Mouse (Mus musculus) heart, postnatal 25 days (tissue): ENCODE measurements around the gene Senp7. TPM values are rescaled to one million over a fixed set of nuclear protein-coding genes. Genes with fewer than 3 reads are reported as not detected.
"Not testable (repeated sequence)": the region's sequence is repeated elsewhere in the genome, so short reads cannot be mapped to it uniquely, and the experiment has no call there.

Experiments used
- DNase-seq: peaks from one replicate; pipeline ENCODE4 v3.0.0; 2022; ENCODE audit warnings: low spot score
- intact Hi-C: fragments of 180-260 bp; cut with DNase I; formaldehyde crosslinking; loops from one replicate; pipeline ENCODE4 v1.15.1; 2025
- total RNA-seq, 2 experiments: library from RNA; stranded (reverse); gene quantifications; 2 replicates each; pipeline ENCODE4 v1.2.3; 2021

The Senp7 gene
- 10 to 100 TPM; 15.8 to 18.0 TPM for total RNA-seq

DNA sequence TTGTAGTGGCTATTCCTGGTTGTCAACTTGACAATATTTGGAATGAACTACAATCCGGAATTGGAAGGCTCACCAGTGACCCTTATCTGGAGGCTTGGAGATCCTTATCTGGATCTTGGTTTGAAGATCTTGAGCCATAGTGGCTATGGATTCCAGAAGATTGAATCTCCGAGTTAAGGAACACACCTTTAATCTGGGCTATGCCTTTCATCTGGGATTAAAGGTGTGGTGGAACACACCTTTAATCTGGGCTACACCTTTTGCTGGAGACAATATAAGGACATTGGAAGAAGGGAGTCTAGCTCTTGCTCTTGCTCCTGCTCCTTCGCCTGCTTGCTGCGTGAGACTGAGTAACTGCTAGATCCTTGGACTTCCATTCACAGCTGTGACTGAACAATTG lies at the start of gene Senp7:
Senp7 (plus strand) TSS at position 301 of the 400 bp plus-strand sequence.
- DNase-seq, intact Hi-C loops: not testable (repeated sequence)

DNA sequence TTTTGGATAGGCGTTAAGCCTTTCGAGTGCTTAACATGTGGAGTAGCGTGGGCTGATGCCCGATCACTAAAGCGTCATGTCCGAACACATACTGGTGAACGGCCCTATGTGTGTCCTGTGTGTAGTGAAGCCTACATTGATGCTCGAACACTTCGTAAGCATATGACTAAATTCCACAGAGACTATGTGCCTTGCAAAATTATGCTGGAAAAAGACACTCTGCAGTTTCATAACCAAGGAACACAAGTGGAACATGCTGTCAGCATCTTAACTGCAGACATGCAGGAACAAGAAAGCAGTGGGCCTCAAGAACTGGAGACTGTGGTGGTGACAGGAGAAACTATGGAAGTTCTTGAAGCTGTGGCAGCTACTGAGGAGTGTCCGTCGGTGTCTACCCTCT lies 41.3 kb upstream of the Senp7 start:
- intact Hi-C loops: no loop called here
- DNase-seq: no peak

DNA sequence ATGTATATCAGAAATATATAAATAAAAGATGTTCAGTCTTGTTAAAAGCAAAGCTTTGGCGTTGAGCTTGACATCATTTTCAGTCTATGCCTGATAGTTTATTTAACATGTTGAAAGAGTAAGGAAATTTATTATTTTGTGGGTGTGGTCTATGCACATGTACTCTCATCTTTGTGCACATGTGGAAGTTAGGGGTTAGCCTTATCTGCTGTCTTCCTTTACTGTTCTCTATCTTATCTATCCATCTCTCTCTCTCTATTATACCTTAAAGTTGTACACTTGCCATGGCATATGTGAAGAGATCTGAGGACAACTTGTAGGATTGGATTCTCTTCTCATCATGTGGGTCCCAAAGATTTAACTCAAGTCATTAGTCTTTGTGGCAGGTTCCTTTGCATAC lies 39.3 kb upstream of the Senp7 start:
- intact Hi-C loops: no loop called here
- no peak for DNase-seq

DNA sequence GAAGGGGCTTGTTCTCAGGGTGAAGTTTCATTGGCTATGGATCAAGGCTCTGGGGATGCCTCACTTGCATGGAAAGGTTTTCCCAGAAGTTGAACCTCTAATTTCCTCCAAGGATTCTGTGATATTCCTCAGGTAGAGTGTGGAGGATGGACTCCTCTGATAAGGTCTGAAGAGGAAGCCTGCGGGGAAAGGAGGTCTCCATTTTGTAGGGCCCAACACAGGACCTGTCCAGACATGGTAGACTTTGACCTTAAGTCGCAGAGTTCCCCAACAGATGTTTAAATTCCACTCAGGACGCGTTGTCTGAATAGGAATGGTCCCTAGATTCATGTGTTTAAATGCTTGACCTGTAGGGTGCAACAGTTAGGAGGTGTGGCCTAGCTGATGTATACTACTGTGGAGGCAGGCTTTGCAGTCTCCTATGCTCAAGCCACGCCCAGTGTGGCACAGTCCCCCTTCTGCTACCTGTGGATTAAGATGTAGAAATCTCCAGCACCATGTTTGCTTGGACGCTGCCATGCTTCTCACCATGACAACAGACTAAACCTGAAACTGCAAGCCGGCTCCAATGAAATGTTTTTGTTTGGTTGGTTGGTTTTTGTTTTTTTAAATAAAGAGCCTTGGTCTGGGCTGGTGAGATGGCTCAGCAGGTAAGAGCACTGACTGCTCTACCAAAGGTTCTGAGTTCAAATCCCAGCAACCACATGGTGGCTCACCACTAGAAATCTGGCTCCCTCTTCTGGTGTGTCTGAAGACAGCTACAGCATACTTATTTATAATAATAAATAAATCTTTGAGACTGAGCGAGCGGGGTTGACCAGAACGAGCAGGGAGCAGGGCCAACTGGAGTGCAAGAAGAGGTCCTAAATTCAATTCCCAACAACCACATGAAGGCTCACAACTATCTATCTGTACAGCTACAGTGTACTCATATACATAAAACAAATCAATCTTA lies 35.1 kb upstream of the Senp7 start:
- intact Hi-C loops: no loop called here
- DNase-seq: no peak

DNA sequence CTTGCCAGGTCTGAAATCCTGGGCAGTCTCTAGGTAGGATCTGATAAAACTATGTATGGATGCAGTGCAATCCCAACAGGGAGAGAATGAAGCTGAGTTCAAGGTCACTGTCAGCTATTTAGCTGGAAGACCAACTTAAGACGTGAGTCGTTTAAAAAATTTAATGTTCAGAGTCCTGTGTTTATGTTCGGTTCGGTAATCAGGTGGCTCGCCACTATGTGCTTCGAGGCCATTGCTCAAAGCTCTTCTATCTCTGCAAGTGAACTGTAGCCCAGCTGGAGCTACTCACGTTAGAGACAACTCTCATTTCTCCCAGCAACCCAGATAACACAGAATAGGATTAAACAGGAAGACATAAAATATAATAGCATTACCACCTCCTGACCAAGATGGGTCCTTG lies 34.1 kb upstream of the Senp7 start:
- intact Hi-C loops: no loop called here
- no peak for DNase-seq

DNA sequence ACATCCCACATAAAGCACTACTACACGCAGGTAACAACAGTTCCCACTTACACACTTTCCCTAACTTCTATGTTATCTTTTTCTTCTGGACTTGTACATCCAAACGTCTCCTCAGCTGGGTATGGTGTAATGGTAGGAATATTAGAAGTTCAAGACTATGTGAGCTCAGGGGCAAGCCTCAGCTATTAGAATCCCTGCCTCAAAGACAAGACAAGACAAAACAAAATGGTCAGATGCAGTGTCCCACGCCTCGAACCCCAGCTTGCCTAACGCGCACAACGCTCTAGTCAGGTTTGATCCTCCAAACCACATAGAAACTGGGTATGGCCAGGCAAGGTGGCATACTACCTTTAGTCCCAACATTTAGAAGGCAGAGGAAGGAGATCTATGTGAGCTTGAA lies 28.5 kb upstream of the Senp7 start:
- intact Hi-C loops: no loop called here
- DNase-seq: no peak

DNA sequence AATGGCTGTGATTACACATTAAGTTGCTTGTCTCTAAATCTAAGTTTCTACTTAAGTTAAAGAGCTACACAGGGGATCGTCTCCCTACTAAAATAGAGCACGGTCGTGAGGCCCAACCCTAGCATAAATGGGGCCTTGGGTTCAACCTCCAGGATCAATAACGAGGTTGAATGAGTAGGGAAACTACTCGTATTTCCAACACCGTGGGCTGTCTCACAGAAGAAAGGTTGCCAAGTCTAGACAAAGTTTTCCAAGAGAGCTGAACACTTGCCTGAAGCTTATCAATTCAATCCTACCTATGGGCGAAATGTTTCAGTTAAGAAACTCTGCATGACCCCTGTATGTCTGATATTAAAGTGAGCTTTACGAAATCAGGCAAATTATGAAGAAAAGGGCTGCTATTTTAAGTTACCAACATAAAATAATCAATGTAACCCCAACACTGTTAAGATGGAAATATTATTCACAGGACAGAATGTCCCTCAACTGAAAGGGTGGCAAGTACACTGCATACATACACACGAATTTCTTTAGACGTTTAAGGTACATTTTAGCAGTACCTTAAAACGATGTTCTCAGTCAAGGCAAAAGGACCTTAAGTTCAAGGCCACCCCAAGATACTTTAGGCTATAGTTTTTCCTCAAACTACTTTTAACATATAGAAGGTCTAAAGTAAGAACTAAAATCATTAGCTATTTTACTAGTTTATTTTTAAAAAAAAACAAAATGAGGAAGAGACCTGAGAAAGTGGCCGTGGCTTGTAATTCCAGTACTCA lies 20.1 kb upstream of the Senp7 start:
- no peak for DNase-seq
- intact Hi-C loops: loop anchor here (2.0 kb wide), 2 partner anchors 53 to 61 kb away; partner anchors contain the start of gene Rpl24

DNA sequence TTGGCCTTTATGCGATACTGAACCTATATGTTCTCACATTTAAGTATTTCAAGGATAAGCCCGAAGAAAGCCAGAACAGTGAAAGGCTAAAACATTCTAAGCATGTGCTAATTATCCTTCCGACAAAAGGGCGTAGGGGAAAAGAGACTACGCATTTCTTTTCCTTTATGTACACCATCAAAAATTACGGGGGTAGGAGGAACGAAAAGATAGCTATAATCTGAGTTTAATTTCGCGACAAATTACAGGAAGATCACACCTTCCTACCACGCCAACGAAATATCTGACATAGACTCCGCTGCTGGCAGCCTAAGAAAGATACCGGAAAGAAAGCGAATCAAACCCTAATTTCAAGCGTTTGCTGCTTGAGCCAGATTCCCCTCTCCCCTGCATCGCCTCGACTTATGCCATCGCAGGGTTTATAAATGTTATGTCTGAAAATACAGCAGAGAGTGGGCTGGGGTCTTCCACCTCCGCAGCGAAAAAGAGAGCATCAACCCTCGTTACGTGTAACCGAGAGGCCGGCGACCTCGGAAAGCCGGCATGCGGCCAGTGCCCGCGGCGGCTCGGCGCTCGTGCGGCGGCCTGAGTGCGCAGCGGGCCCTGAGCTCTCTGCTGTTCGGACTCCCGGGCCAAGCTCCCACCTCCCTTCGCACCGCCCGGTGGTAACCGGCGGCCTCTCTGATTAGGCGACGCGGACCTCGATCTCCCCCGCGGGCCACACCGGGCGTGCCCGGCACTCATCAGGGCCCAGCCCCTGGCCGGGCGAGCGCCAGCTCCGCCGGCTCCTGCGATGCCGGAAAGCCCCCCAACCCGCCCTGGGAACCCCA lies 19.2 kb upstream of the Senp7 start:
- intact Hi-C loops: loop anchor here (2.0 kb wide), 2 partner anchors 54 to 62 kb away; partner anchors contain the start of gene Rpl24
- no peak for DNase-seq

DNA sequence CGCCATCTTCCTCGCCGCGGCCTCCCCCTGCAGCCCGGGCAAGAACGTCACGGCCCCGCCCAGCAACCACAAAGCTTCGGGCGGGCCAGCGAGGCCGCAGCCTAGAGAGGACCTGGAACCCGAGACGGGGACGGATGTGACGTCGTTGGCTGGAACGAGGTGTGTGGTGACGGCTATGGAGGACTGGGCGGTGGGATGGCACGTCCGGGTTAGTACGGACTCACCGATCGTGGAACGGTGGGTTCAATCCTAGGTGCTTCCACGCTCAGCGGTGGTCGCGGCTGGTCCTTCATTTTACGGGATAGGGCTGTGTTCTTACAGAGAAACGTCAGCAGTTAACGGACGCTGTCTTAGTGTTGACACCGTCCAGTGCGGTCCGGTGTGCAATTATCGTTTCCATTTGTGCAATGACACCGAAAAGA lies 18.5 kb upstream of the Senp7 start, which contains the start of gene Pcnp:
Pcnp (minus strand) TSS at position 79 of the 422 bp plus-strand sequence.
- peak; percentile 95 for DNase-seq
- intact Hi-C loops: loop anchor here (2.0 to 5.0 kb wide), 3 partner anchors 43 to 63 kb away; partner anchors contain the start of gene Rpl24

DNA sequence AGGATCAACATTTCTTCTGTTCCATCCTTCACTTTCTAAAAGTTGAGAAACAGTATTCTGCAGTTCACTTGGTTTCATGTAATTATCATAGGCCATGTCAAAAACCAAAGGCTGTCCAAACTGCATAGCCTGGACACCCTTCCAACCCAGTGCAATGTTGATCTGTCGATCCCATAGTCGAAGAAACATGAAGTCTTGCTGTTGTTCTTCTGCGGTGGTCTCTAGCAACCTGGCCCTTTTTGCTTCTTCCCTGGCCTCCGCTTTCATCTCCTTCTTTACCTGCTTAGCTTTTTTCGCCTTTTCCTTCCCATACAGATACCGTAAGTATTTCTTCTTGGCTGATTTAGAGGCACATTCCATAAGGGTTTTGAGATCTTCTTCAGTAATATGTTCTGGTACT lies 13.6 kb upstream of the Senp7 start:
- intact Hi-C loops: loop anchor here (5.0 kb wide), 1 partner anchor 38 kb away; no protein-coding TSS in a partner anchor

DNA sequence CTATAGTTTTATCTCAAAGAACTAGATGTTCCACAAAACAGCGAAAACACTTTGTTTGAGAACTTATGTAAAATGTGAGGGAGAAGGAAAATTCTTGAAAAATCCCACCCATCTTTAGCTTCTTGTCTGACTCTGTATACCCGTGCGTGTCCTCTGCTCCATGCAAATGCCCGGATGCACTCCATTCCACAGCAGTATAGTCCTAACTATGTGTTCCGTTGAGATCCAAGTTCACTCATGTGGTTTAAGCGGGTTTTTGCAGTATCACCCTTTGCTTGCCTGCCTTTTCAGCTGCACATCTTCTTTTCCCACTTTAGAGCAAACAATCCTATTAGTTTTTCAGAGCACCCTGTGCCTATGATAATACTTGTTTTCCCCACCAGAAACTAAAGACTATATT lies 11.6 kb upstream of the Senp7 start:
- no peak for DNase-seq
- intact Hi-C loops: no loop called here

More for the DNA sequence above, 13.6 kb upstream of the Senp7 start:
- no peak for DNase-seq

DNA sequence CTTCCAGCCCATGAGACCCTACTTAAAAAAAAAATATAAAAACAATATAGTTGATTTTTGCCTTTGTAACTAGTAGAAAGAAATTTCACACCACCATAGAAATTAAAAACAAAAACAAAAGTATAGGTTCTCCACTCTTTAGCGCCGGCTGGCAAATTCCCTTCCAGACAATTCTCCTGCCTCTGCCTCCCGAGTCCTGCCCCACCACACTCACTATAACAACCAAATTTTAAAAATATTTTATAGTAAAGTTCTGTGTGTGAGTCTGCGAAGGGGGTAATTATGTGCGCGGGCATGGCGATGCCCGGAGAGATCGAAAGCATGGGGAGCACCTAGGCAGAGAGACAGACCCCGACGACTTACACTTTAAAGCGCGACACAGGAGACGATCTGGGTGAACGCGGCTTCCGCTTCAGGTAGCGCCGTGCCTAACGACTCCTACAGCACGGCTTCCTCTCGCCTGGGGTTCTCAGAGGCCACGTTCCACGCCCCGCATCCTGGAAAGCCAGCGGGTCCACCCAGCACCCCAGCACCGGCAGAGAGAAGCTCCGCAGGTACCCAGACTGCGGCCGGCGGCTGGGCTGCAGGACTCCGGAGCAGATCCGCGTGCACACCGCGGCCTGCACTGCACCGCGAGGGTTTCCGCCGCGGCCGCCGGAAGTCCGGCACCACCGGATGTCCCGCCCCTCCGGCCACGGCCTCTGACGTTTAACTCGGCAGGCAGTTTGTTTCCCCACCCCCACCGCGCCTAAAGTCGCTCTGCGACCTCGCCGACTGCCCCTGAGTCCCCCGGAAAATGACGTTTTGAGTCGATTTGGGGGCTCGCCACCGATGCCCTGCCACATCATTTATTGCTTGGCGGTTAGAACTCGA lies 10.8 kb upstream of the Senp7 start, which contains the start of gene Trmt10c:
Trmt10c (minus strand) TSS at position 682 of the 873 bp plus-strand sequence.
- peak; percentile 84 for DNase-seq
- intact Hi-C loops: no loop called here

DNA sequence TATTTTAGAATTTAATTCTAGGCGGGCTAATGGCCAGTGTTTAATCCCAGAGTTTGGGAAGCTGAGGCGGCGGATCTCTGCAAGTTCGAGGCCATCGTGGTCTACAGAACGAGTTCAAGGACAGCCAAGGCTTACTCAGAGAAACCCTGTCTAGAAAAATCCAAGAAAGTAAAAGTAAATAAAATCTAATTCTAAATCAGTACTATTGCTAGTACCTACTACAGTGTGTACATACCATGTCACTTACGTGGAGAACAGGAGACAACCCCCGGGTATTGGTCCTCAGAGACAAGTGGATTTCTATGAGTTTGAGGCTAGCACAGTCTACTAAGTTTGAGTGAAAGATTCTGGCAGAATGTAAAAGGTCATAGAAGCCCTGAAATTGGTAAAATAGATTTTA lies 10.0 kb upstream of the Senp7 start:
- no peak for DNase-seq
- intact Hi-C loops: no loop called here

DNA sequence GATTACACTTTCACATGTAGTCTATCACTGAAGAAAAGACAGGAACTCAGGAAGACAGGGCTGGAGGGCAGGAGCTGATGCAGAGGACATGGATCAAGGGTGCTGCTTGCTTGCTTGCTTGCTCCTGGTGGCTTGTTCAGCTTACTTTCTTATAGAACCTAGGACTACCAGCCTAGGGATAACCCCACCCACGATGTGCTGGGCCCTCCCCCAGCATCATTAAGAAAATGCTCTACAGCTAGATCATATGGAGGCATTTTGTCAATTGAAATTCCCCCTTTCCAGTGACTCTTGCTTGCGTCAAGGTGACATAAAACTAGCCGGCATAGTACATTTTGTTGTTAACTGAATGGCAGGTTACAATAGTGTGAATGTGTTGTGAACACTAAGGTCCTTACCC lies 7.8 kb downstream of the Senp7 start:
- intact Hi-C loops: no loop called here
- DNase-seq: no peak

DNA sequence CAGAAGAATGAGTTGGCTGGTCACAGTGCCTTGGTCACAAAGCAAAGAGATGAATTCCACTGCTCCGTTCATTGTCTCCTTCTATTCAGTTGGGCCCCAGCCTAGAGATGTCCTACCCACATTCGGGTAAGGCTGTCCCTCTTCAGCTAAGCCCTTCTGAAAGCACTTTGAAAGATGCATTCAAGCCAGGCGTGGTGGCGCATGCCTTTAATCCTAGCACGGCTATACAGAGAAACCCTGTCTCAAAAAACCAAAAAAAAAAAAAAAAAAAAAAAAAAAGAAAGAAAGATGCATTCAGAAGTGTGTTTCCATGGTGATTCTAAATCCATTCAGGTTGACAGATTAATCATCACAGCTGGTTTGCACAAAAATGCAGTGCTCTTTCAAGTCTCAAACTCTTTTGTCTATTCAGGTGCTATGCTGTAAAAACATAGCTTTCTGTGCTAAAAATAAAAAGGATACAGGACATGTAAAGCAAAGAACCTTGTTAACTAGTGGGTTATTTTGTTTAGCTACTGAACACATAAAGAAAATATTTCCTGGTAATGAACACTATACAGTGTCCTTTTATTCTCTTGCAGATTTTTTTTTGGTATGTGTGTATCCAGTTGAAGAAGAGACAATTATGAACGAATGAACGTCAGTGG lies 8.9 kb downstream of the Senp7 start:
- intact Hi-C loops: no loop called here
- DNase-seq: no peak

DNA sequence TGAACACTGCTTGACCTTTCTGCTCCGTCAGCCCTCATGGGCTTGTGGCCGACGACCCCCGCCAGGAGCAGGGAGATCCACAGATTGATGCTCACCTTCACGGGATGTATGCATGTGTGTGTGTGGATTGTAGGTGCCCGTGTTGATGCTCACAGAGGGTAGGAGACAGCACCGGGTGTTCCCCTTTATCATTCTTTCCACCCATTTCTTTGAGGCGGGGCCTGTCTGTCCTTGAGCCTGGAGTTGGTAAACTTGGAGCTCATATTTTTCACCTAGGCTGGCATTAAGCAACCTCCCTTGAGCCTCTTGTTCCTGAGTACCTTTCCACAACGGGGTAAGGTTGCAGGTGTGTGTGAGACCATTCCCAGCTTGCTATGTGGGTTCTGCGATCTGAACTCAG lies 10.0 kb downstream of the Senp7 start:
- intact Hi-C loops: no loop called here
- no peak for DNase-seq

DNA sequence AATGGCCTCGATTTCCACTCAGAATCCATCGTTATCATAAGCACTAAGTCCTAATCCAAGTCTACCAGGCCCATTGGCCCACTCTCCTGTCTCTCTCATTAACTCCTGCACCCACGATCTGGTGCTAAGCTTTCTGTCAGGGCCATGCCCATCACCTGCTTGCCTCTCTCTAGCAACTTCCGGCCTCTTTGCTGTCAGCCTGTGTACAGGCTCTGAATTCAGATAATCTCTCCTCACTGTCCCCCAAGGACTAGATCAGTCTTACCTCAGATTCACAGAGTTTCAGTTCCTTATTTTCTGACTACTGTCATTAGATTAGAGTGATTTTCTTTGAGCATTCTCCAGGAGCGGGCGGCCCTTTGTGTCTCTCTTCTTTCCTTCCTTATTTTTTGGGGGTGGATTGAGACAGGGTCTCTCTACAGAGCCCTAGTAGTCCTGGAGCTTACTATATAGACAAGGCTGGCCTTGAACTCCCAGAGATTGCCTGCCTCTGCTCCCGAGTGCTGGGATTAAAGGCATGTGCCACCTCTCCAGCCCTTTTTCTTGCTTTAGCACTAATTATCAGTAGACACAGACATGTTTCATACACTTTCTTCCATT lies 14.0 kb downstream of the Senp7 start:
- no peak for DNase-seq
- intact Hi-C loops: loop anchor here (2.0 kb wide), 1 partner anchor 111 kb away; no protein-coding TSS in a partner anchor

DNA sequence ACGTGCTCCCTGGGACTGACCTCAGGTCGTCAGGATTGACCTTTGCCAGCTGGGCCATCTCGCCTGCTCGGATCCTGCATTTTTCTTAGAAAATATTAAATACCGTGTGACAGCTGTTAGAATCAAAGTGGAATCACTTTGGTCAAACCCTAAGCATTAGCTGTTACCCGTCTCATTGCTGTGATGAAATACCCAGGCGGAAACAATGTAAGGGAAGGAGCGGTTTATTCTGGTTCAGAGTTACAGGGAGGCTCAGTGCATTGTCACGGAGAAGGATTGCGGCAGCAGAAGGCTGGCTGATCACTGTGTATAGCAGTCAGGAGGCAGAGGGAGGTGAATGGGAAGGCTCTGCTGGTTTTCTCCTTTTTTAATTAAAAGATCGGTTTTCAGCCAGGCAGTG lies 14.8 kb downstream of the Senp7 start:
- intact Hi-C loops: loop anchor here (2.0 kb wide), 1 partner anchor 112 kb away; no protein-coding TSS in a partner anchor
- no peak for DNase-seq
